Mouse (Mus musculus): ENCODE data around the gene Cenpq.

GRCm38 (mm10) chr17:40877741-40878140, 57.1 kb downstream of the Cenpq start:
- no peak for TF ChIP-seq CTCF (IDR thresholded peaks at IDR 0.05; ENCODE audit: control insufficient read depth, insufficient read depth, low read length)
- no peak for TF ChIP-seq POLR2A (IDR thresholded peaks at IDR 0.05; ENCODE audit: borderline replicate concordance, control insufficient read depth, low read depth, low read length)
